Mouse (Mus musculus) mouse trophoblast stem cell (cell line): ENCODE results near the gene 1700017N19Rik.

Experiments used
- in situ Hi-C, 2 experiments: fragments of 300-500 bp; cut with MseI, MboI; formaldehyde crosslinking; loops; 2 replicates in 1 of 2; 3 replicates in 1 of 2; pipeline ENCODE4 v1.15.1; 2025

The 1700017N19Rik gene

GRCm38 (mm10) chr10:100661970-100662590 lies 71.8 kb downstream of the 1700017N19Rik start:
- in situ Hi-C loops, result no loop called here
